Mouse (Mus musculus): Measurements from ENCODE around the gene Sema4c.

GRCm38 (mm10) chr1:36595167-36595931 lies 37.2 kb upstream of the Sema4c start:
- TF ChIP-seq MYOD1 (IDR thresholded peaks at IDR 0.05; ENCODE audit: control insufficient read depth in 1 of 3, insufficient read length in 2 of 3, low read depth in 2 of 3) (no peak), MAX (IDR thresholded peaks at IDR 0.05; ENCODE audit: low read depth) (no peak), E2F4 (IDR thresholded peaks at IDR 0.05; ENCODE audit: insufficient read depth) (no peak), POLR2A (IDR thresholded peaks at IDR 0.05; ENCODE audit: insufficient read length, low read depth) (no peak), USF1 (IDR thresholded peaks at IDR 0.05; ENCODE audit: low read depth) (no peak), CEBPB (IDR thresholded peaks at IDR 0.05; ENCODE audit: insufficient read depth, poor library complexity, severe bottlenecking) (no peak), MYOG (IDR thresholded peaks at IDR 0.05; ENCODE audit: control insufficient read depth in 1 of 3, insufficient read depth in 1 of 3, insufficient read length in 2 of 3, low read depth in 2 of 3) (no peak), TCF3 (IDR thresholded peaks at IDR 0.05; ENCODE audit: insufficient read length, low read depth) (no peak), TCF12 (IDR thresholded peaks at IDR 0.05; ENCODE audit: insufficient read depth, poor library complexity, severe bottlenecking) (no peak), POLR2AphosphoS2 (IDR thresholded peaks at IDR 0.05; ENCODE audit: insufficient read length, low read depth) (no peak), REST (IDR thresholded peaks at IDR 0.05; ENCODE audit: insufficient read depth, insufficient read length) (no peak), SRF (IDR thresholded peaks at IDR 0.05; ENCODE audit: control insufficient read depth, insufficient read length, low read depth) (no peak)

Data from myocyte (in vitro differentiated cells).